Mouse (Mus musculus): ENCODE measurements around the gene Olfr323. TPM values are rescaled to one million over a fixed set of nuclear protein-coding genes. Genes with fewer than 3 reads are reported as not detected.
A peak's percentile ranks its signal among the peaks of the same experiment; 100 is the strongest.

The Olfr323 gene
- total RNA-seq (2014; rRNA removed) (not detected in 2 replicates), polyA plus RNA-seq (2015; fragmentation: Nextera tagmentation; extraction: Ambion mirVana) (not detected in 2 replicates)

- Histone ChIP-seq H3K9me3 (ENCODE audit: low read length) (no peaks in the 10 kb centered on the region), H3K4me2 (ENCODE audit: low read depth, low read length) (no peak within 1 kb of the TSS), H3K36me3 (ENCODE audit: insufficient read depth, low read length) (no peaks in the 10 kb centered on the region), H3K4me1 (ENCODE audit: insufficient read depth, low read length) (no peaks in the 10 kb centered on the region), H3K27me3 (ENCODE audit: insufficient read depth, low read length) (no peaks in the 10 kb centered on the region), H3K4me3 (ENCODE audit: low read length) (no peak within 1 kb of the TSS), H3K9ac (replicated peaks; ENCODE audit: low read length) (no peak within 1 kb of the TSS), H3K27ac (no peak within 1 kb of the TSS)
- DNase-seq (ENCODE audit: low spot score) (no peak), ATAC-seq (no peak)
- WGBS, result 73% methylated on average over 5 of the region's 5 CpGs
- no peak for TF ChIP-seq CTCF (IDR thresholded peaks at IDR 0.05; ENCODE audit: low read depth)
These were observed at the start of gene Olfr323 for GRCm38 (mm10) chr11:58630401-58630800. TSS of gene Olfr323 (minus strand) at chr11:58630501.

- Histone ChIP-seq H3K36me3 (ENCODE audit: insufficient read depth, low read length) (no peaks in the 10 kb centered on the region), H3K4me3 (ENCODE audit: low read length) (no peak overlapping the region), H3K4me2 (ENCODE audit: low read depth, low read length) (no peak overlapping the region), H3K9me3 (ENCODE audit: low read length) (no peaks in the 10 kb centered on the region), H3K4me1 (ENCODE audit: insufficient read depth, low read length) (no peaks in the 10 kb centered on the region), H3K27ac (no peak overlapping the region), H3K27me3 (ENCODE audit: insufficient read depth, low read length) (no peaks in the 10 kb centered on the region), H3K9ac (replicated peaks; ENCODE audit: low read length) (no peak overlapping the region)
- DNase-seq (ENCODE audit: low spot score), result peak; percentile 8
- 54% methylated on average over 4 of the region's 4 CpGs for WGBS
- peak; percentile 14; the same call in 1 of the 2 replicates for TF ChIP-seq CTCF (IDR thresholded peaks at IDR 0.05; ENCODE audit: low read depth)
- ATAC-seq, result no peak
These were observed 41.5 kb upstream of the Olfr323 start for GRCm38 (mm10) chr11:58671825-58672224.

- no peak overlapping the region for H3K27ac ChIP-seq
These were observed 39.0 kb upstream of the Olfr323 start for GRCm38 (mm10) chr11:58669252-58669651.

GRCm38 (mm10) chr11:58658596-58658995, 28.3 kb upstream of the Olfr323 start, which contains the start of gene Olfr322:
TSS of gene Olfr322 (plus strand) at chr11:58658782.
- H3K4me1 ChIP-seq (ENCODE audit: insufficient read depth, low read length), result no peaks in the 10 kb centered on the region
- no peak for TF ChIP-seq CTCF (IDR thresholded peaks at IDR 0.05; ENCODE audit: low read depth)
- no peak for ATAC-seq
- no peaks in the 10 kb centered on the region for H3K27me3 ChIP-seq (ENCODE audit: insufficient read depth, low read length)
- H3K36me3 ChIP-seq (ENCODE audit: insufficient read depth, low read length), result no peaks in the 10 kb centered on the region
- H3K4me2 ChIP-seq (ENCODE audit: low read depth, low read length), result no peak within 1 kb of the TSS
- H3K9me3 ChIP-seq (ENCODE audit: low read length), result no peaks in the 10 kb centered on the region
- H3K4me3 ChIP-seq (ENCODE audit: low read length), result no peak within 1 kb of the TSS
- H3K9ac ChIP-seq (replicated peaks; ENCODE audit: low read length), result no peak within 1 kb of the TSS
- no peak for DNase-seq (ENCODE audit: low spot score)
- no peak within 1 kb of the TSS for H3K27ac ChIP-seq
- WGBS, result 85% methylated on average over 4 of the region's 4 CpGs

More at GRCm38 (mm10) chr11:58669252-58669651, 39.0 kb upstream of the Olfr323 start:
- H3K9me3 ChIP-seq (ENCODE audit: low read length), result no peaks in the 10 kb centered on the region
- H3K9ac ChIP-seq (replicated peaks; ENCODE audit: low read length), result no peak overlapping the region
- ATAC-seq, result no peak
- DNase-seq (ENCODE audit: low spot score), result no peak
- H3K4me2 ChIP-seq (ENCODE audit: low read depth, low read length), result no peak overlapping the region
- no peaks in the 10 kb centered on the region for H3K27me3 ChIP-seq (ENCODE audit: insufficient read depth, low read length)
- no peaks in the 10 kb centered on the region for H3K36me3 ChIP-seq (ENCODE audit: insufficient read depth, low read length)
- H3K4me3 ChIP-seq (ENCODE audit: low read length), result no peak overlapping the region
- peak; percentile 12; the same call in 1 of the 2 replicates for TF ChIP-seq CTCF (IDR thresholded peaks at IDR 0.05; ENCODE audit: low read depth)
- no peaks in the 10 kb centered on the region for H3K4me1 ChIP-seq (ENCODE audit: insufficient read depth, low read length)

GRCm38 (mm10) chr11:58655151-58655550, 24.9 kb upstream of the Olfr323 start:
- no peak for TF ChIP-seq CTCF (IDR thresholded peaks at IDR 0.05; ENCODE audit: low read depth)
- no peak overlapping the region for H3K4me3 ChIP-seq (ENCODE audit: low read length)
- no peaks in the 10 kb centered on the region for H3K4me1 ChIP-seq (ENCODE audit: insufficient read depth, low read length)
- no peaks in the 10 kb centered on the region for H3K36me3 ChIP-seq (ENCODE audit: insufficient read depth, low read length)
- H3K4me2 ChIP-seq (ENCODE audit: low read depth, low read length), result no peak overlapping the region
- no peaks in the 10 kb centered on the region for H3K27me3 ChIP-seq (ENCODE audit: insufficient read depth, low read length)
- no peaks in the 10 kb centered on the region for H3K9me3 ChIP-seq (ENCODE audit: low read length)
- H3K9ac ChIP-seq (replicated peaks; ENCODE audit: low read length), result no peak overlapping the region
- no peak overlapping the region for H3K27ac ChIP-seq
- DNase-seq (ENCODE audit: low spot score), result no peak
- 89% methylated on average over 3 of the region's 3 CpGs for WGBS
- no peak for ATAC-seq

GRCm38 (mm10) chr11:58643350-58643749, 13.0 kb upstream of the Olfr323 start:
- Histone ChIP-seq H3K36me3 (ENCODE audit: insufficient read depth, low read length) (no peaks in the 10 kb centered on the region), H3K9me3 (ENCODE audit: low read length) (no peaks in the 10 kb centered on the region), H3K27me3 (ENCODE audit: insufficient read depth, low read length) (no peaks in the 10 kb centered on the region), H3K4me1 (ENCODE audit: insufficient read depth, low read length) (no peaks in the 10 kb centered on the region), H3K27ac (no peak overlapping the region), H3K4me2 (ENCODE audit: low read depth, low read length) (no peak overlapping the region), H3K9ac (replicated peaks; ENCODE audit: low read length) (no peak overlapping the region), H3K4me3 (ENCODE audit: low read length) (no peak overlapping the region)
- DNase-seq (ENCODE audit: low spot score), result peak; percentile 21
- ATAC-seq, result no peak
- peak; percentile 61 for TF ChIP-seq CTCF (IDR thresholded peaks at IDR 0.05; ENCODE audit: low read depth)
- 37% methylated on average over 6 of the region's 6 CpGs for WGBS

- no peak overlapping the region for H3K9ac ChIP-seq (replicated peaks; ENCODE audit: low read length)
- TF ChIP-seq CTCF (IDR thresholded peaks at IDR 0.05; ENCODE audit: low read depth), result no peak
- no peak overlapping the region for H3K4me2 ChIP-seq (ENCODE audit: low read depth, low read length)
- no peaks in the 10 kb centered on the region for H3K27me3 ChIP-seq (ENCODE audit: insufficient read depth, low read length)
- no peak overlapping the region for H3K27ac ChIP-seq
- no peaks in the 10 kb centered on the region for H3K4me1 ChIP-seq (ENCODE audit: insufficient read depth, low read length)
- no peaks in the 10 kb centered on the region for H3K9me3 ChIP-seq (ENCODE audit: low read length)
- no peak for DNase-seq (ENCODE audit: low spot score)
- ATAC-seq, result no peak
- H3K4me3 ChIP-seq (ENCODE audit: low read length), result no peak overlapping the region
- H3K36me3 ChIP-seq (ENCODE audit: insufficient read depth, low read length), result no peaks in the 10 kb centered on the region
- WGBS, result 82% methylated on average over 13 of the region's 13 CpGs
These were observed 11.5 kb upstream of the Olfr323 start for GRCm38 (mm10) chr11:58641638-58642358.

Measured in hindbrain, postnatal 0 days (tissue).